Mouse (Mus musculus) MEL (cell line): Measurements from ENCODE around the gene Arap2. TPM values are rescaled to one million over a fixed set of nuclear protein-coding genes. Genes with fewer than 3 reads are reported as not detected.

ENCODE experiments used
- DNase-seq: peaks from one replicate; pipeline ENCODE4 v3.0.0; 2011; ENCODE audit warnings: low read depth, low spot score
- H3K27ac ChIP-seq: 2 replicates; pipeline ENCODE4 v1.5.1; 2012; ENCODE audit warnings: low read depth, mild to moderate bottlenecking, control low read depth, low read length, moderate library complexity; ENCODE audit not compliant: control insufficient read depth
- H3K27me3 ChIP-seq, 2 experiments: fragments of 150-350 bp in 1 of 2; sonication (generic) in 1 of 2; 2 replicates each; pipeline ENCODE4 v1.6.1; 2012; ENCODE audit warnings: low read length in 2 of 2, mild to moderate bottlenecking in 2 of 2, improper control_type of control experiment in 1 of 2, moderate library complexity in 1 of 2; ENCODE audit not compliant: insufficient read depth in 2 of 2, control insufficient read depth in 1 of 2
- H3K36me3 ChIP-seq, 2 experiments: 2 replicates each; pipeline ENCODE4 v1.6.1; 2012 to 2014; ENCODE audit warnings: low read length in 2 of 2, improper control_type of control experiment in 1 of 2, inconsistent platforms in 1 of 2, mild to moderate bottlenecking in 1 of 2; ENCODE audit not compliant: insufficient read depth in 2 of 2, control insufficient read depth in 1 of 2
- H3K4me1 ChIP-seq, 2 experiments: fragments of 150-350 bp in 1 of 2; sonication (generic) in 1 of 2; 2 replicates each; pipeline ENCODE4 v1.6.1; 2012; ENCODE audit warnings: low read length in 2 of 2, improper control_type of control experiment in 1 of 2, mild to moderate bottlenecking in 1 of 2; ENCODE audit not compliant: insufficient read depth in 2 of 2, control insufficient read depth in 1 of 2
- H3K4me3 ChIP-seq, 2 experiments: fragments of 150-350 bp in 1 of 2; sonication (generic) in 1 of 2; 2 replicates each; pipeline ENCODE4 v1.5.1; 2012; ENCODE audit warnings: low read depth in 2 of 2, low read length in 2 of 2, mild to moderate bottlenecking in 2 of 2, moderate library complexity in 2 of 2, control low read depth in 1 of 2, improper control_type of control experiment in 1 of 2; ENCODE audit not compliant: control insufficient read depth in 1 of 2, insufficient read depth in 1 of 2
- H3K79me2 ChIP-seq: 2 replicates; pipeline ENCODE4 v1.6.1; 2012; ENCODE audit warnings: mild to moderate bottlenecking, low read length, moderate library complexity; ENCODE audit not compliant: control insufficient read depth, poor library complexity, insufficient read depth
- H3K9ac ChIP-seq: 2 replicates; pipeline ENCODE4 v1.6.1; 2012; ENCODE audit warnings: low read depth, mild to moderate bottlenecking, control low read depth, low read length, moderate library complexity; ENCODE audit not compliant: control insufficient read depth, poor library complexity, severe bottlenecking
- H3K9me3 ChIP-seq: fragments of 150-350 bp; sonication (generic); replicated peaks from 2 replicates; pipeline ENCODE4 v1.6.1; 2012; ENCODE audit warnings: mild to moderate bottlenecking, low read length, improper control_type of control experiment, moderate library complexity; ENCODE audit not compliant: insufficient read depth
- CHD1 ChIP-seq: IDR thresholded peaks from 2 replicates; pipeline ENCODE4 v1.6.1; 2012; ENCODE audit warnings: low read depth, mild to moderate bottlenecking, inconsistent platforms, low read length, improper control_type of control experiment
- CHD2 ChIP-seq: IDR thresholded peaks from 2 replicates; pipeline ENCODE4 v1.6.1; 2011; ENCODE audit warnings: low read length, improper control_type of control experiment
- CTCF ChIP-seq, 3 experiments: IDR thresholded peaks in 2 of 3; conservative IDR thresholded peaks in 1 of 3; 2 replicates each; pipeline ENCODE4 v1.5.1; 2011 to 2012; ENCODE audit warnings: low read length in 3 of 3, low read depth in 2 of 3, mild to moderate bottlenecking in 2 of 3, improper control_type of control experiment in 1 of 3, inconsistent platforms in 1 of 3, mixed read lengths in 1 of 3, moderate library complexity in 1 of 3; ENCODE audit not compliant: control insufficient read depth in 1 of 3, insufficient read depth in 1 of 3, poor library complexity in 1 of 3, severe bottlenecking in 1 of 3
- E2F4 ChIP-seq: IDR thresholded peaks from 2 replicates; pipeline ENCODE4 v1.6.1; 2011; ENCODE audit warnings: low read depth, low read length, improper control_type of control experiment, borderline replicate concordance
- EP300 ChIP-seq, 2 experiments: IDR thresholded peaks; 2 replicates each; pipeline ENCODE4 v1.6.1; 2011; ENCODE audit warnings: improper control_type of control experiment in 2 of 2, low read length in 2 of 2, low read depth in 1 of 2, mild to moderate bottlenecking in 1 of 2
- ETS1 ChIP-seq: IDR thresholded peaks from 2 replicates; pipeline ENCODE4 v1.6.1; 2012; ENCODE audit warnings: low read depth, mild to moderate bottlenecking, inconsistent platforms, low read length, improper control_type of control experiment, moderate library complexity
- GABPA ChIP-seq: IDR thresholded peaks from 2 replicates; pipeline ENCODE4 v1.6.1; 2012; ENCODE audit warnings: low read depth, mild to moderate bottlenecking, inconsistent platforms, low read length, improper control_type of control experiment, moderate library complexity
- HCFC1 ChIP-seq: IDR thresholded peaks from 2 replicates; pipeline ENCODE4 v1.6.1; 2012; ENCODE audit warnings: low read depth, mild to moderate bottlenecking, inconsistent platforms, low read length, improper control_type of control experiment, moderate library complexity
- JUND ChIP-seq: IDR thresholded peaks from 2 replicates; pipeline ENCODE4 v1.6.1; 2011; ENCODE audit warnings: low read depth, mild to moderate bottlenecking, improper control_type of control experiment, low read length
- MAFK ChIP-seq: IDR thresholded peaks from 2 replicates; pipeline ENCODE4 v1.6.1; 2011; ENCODE audit warnings: low read depth, mild to moderate bottlenecking, low read length, improper control_type of control experiment, borderline replicate concordance
- MAZ ChIP-seq: IDR thresholded peaks from 2 replicates; pipeline ENCODE4 v1.6.1; 2012; ENCODE audit warnings: low read depth, mild to moderate bottlenecking, inconsistent platforms, low read length, improper control_type of control experiment
- MYB ChIP-seq: IDR thresholded peaks from 2 replicates; pipeline ENCODE4 v1.6.1; 2011; ENCODE audit warnings: mild to moderate bottlenecking, low read depth, low read length, improper control_type of control experiment
- POLR2A ChIP-seq, 2 experiments: IDR thresholded peaks; 2 replicates each; pipeline ENCODE4 v1.6.1; 2011 to 2012; ENCODE audit warnings: low read length in 2 of 2, mild to moderate bottlenecking in 2 of 2, control low read depth in 1 of 2, improper control_type of control experiment in 1 of 2, low read depth in 1 of 2, moderate library complexity in 1 of 2; ENCODE audit not compliant: control insufficient read depth in 1 of 2, insufficient read depth in 1 of 2, poor library complexity in 1 of 2
- POLR2AphosphoS5 ChIP-seq: IDR thresholded peaks from 2 replicates; pipeline ENCODE4 v1.6.1; 2012; ENCODE audit warnings: low read depth, borderline replicate concordance, mild to moderate bottlenecking, inconsistent platforms, low read length, moderate library complexity, mixed read lengths
- RAD21 ChIP-seq: IDR thresholded peaks from 2 replicates; pipeline ENCODE4 v1.6.1; 2011; ENCODE audit warnings: mild to moderate bottlenecking, low read depth, low read length, improper control_type of control experiment
- SIN3A ChIP-seq: IDR thresholded peaks from 2 replicates; pipeline ENCODE4 v1.6.1; 2012; ENCODE audit warnings: low read length, improper control_type of control experiment, inconsistent platforms
- TCF12 ChIP-seq: IDR thresholded peaks from 2 replicates; pipeline ENCODE4 v1.6.1; 2014; ENCODE audit warnings: low read depth, mild to moderate bottlenecking, inconsistent platforms, low read length, improper control_type of control experiment, moderate library complexity
- USF2 ChIP-seq, 2 experiments: IDR thresholded peaks; 2 replicates each; pipeline ENCODE4 v1.6.1; 2011 to 2012; ENCODE audit warnings: improper control_type of control experiment in 2 of 2, low read length in 2 of 2, borderline replicate concordance in 1 of 2, inconsistent platforms in 1 of 2, low read depth in 1 of 2, mild to moderate bottlenecking in 1 of 2; ENCODE audit not compliant: insufficient read depth in 1 of 2
- ZKSCAN1 ChIP-seq: IDR thresholded peaks from 2 replicates; pipeline ENCODE4 v1.6.1; 2012; ENCODE audit warnings: low read depth, mild to moderate bottlenecking, inconsistent platforms, low read length, improper control_type of control experiment, moderate library complexity
- ZNF384 ChIP-seq: IDR thresholded peaks from 2 replicates; pipeline ENCODE4 v1.6.1; 2012; ENCODE audit warnings: low read depth, mild to moderate bottlenecking, inconsistent platforms, low read length, improper control_type of control experiment
- polyA plus RNA-seq, 2 experiments: library from polyadenylated mRNA; stranded (reverse) in 1 of 2; unstranded in 1 of 2; fragments of >175 nt in 1 of 2; fragments of >200 nt in 1 of 2; gene quantifications; 2 replicates each; pipeline versions ENCODE4 v1.2.1 to v1.2.4; 2012; ENCODE audit warnings: low replicate concordance in 2 of 2, low read depth in 1 of 2; ENCODE audit not compliant: insufficient read length in 2 of 2, insufficient read depth in 1 of 2, missing spikeins in 1 of 2
- total RNA-seq: library from RNA; depleted of rRNA; stranded (reverse); fragments of 300-350 nt; gene quantifications from 2 replicates; pipeline ENCODE4 v1.2.3, GENCODE M21; 2012

The Arap2 gene
- total and polyA plus RNA-seq, 3 experiments = not detected

DNA sequence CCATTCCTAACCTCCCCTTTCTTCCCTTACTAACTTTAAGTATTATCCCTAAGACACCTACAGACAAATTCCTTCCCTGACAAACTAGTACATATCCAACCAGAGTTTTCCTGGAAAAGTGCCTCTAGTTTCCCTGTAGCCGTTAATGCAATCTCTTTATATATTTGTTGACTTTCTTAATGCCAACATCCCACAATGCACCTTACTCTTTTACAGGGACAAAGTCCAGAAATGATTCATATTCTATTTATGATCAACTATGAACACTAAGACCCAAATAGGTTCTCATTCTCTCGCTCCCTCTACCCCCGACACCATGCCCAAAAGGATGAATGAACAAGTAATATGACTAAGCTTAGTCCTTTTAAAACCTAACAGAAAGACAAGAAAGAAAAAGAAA, 49.5 kb downstream of the Arap2 start:
- Histone ChIP-seq H3K9me3 (no peaks in the 10 kb centered on the region), H3K4me3 (no peak overlapping the region), H3K9ac (no peak overlapping the region), H3K27ac (no peak overlapping the region), H3K27me3 (no peaks in the 10 kb centered on the region; a peak in 1 of 4 replicates), H3K79me2 (no peaks in the 10 kb centered on the region), H3K4me1 (no peaks in the 10 kb centered on the region), H3K36me3 (no peaks in the 10 kb centered on the region)
- TF ChIP-seq MYB (no peak), ZKSCAN1 (no peak), GABPA (no peak), POLR2A (IDR thresholded peaks at IDR 0.05; ENCODE audit: control insufficient read depth in 1 of 2, insufficient read depth in 1 of 2, low read depth in 1 of 2, low read length in 2 of 2, poor library complexity in 1 of 2) (no peak), MAFK (no peak), ETS1 (no peak), TCF12 (no peak), JUND (no peak), RAD21 (no peak), ZNF384 (no peak), SIN3A (no peak), POLR2AphosphoS5 (no peak), CTCF (IDR thresholded peaks at IDR 0.05 in 2 of 3, conservative IDR thresholded peaks at IDR 0.05 in 1 of 3; ENCODE audit: control insufficient read depth in 1 of 3, insufficient read depth in 1 of 3, low read depth in 2 of 3, low read length in 3 of 3, poor library complexity in 1 of 3, severe bottlenecking in 1 of 3) (no peak), CHD2 (no peak), EP300 (IDR thresholded peaks at IDR 0.05; ENCODE audit: low read depth in 1 of 2, low read length in 2 of 2) (no peak)
- no peak for DNase-seq

DNA sequence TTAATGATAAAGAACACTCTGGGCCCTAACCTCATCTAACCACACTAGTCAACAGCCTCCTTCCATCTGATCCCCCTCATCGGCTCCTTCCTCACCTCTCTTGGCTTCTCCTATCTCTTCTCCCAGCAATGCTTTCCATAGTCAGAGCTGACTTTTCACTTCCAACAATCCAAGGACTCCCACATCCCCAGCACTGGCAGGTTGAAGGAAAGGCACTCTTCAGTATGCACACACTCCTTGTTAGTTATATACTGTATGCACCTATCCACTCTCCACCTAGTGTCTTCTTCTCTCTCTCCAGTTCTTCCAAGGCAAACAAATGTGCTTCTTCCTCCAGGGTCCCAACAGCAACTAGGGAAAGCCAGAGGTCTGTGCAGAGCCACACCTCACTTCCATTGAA, 50.0 kb downstream of the Arap2 start:
- no peak overlapping the region for H3K4me3 ChIP-seq
- no peak overlapping the region for H3K9ac ChIP-seq
- TF ChIP-seq CHD1 (no peak), HCFC1 (no peak)
- TF ChIP-seq, all 39 proteins: peak for 0
- H3K4me1 ChIP-seq = no peaks in the 10 kb centered on the region
- H3K9me3 ChIP-seq = no peaks in the 10 kb centered on the region
- H3K27ac ChIP-seq = no peak overlapping the region
- no peaks in the 10 kb centered on the region for H3K79me2 ChIP-seq
- H3K27me3 ChIP-seq = no peaks in the 10 kb centered on the region; a peak in 1 of 4 replicates
- DNase-seq = no peak
- no peaks in the 10 kb centered on the region for H3K36me3 ChIP-seq

DNA sequence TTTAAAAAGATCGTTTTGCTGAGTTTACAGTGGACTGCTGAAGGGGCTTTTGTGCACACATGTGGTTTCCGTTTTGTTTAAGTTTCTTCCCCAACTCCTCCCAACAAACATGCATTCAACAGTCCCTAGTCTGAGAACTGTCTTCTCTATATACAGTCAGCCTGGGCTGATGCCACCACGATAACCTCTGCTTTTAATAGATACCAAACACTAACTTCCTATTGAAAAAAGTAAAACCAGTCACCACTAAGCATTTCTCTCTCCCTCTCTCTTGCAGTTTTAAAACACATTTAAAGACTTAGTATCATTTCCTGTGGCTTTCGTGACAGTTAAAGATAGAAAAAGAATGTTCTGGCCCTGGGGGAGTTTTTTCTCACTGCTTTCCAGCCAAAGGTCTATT, 50.5 kb downstream of the Arap2 start:
- H3K9ac ChIP-seq = no peak overlapping the region
- DNase-seq = no peak

More for the DNA sequence above, 50.5 kb downstream of the Arap2 start:
- no peaks in the 10 kb centered on the region for H3K4me1 ChIP-seq
- no peaks in the 10 kb centered on the region; a peak in 1 of 4 replicates for H3K27me3 ChIP-seq
- no peak overlapping the region for H3K27ac ChIP-seq
- no peaks in the 10 kb centered on the region for H3K79me2 ChIP-seq
- TF ChIP-seq POLR2AphosphoS5 = no peak
- no peak for TF ChIP-seq E2F4
- no peak for TF ChIP-seq MAZ
- no peak for TF ChIP-seq EP300 (IDR thresholded peaks at IDR 0.05; ENCODE audit: low read depth in 1 of 2, low read length in 2 of 2)
- no peak for TF ChIP-seq USF2 (IDR thresholded peaks at IDR 0.05; ENCODE audit: borderline replicate concordance in 1 of 2, insufficient read depth in 1 of 2, low read depth in 1 of 2, low read length in 2 of 2)
- no peaks in the 10 kb centered on the region for H3K9me3 ChIP-seq
- H3K36me3 ChIP-seq = no peaks in the 10 kb centered on the region
- H3K4me3 ChIP-seq = 0 out of 4 replicates have a peak overlapping the region, but pooled peaks of 1 of the 2 experiments have one; percentile 32
